Mouse (Mus musculus): ENCODE data around the gene Prim2. TPM values are rescaled to one million over a fixed set of nuclear protein-coding genes. Genes with fewer than 3 reads are reported as not detected.

Prim2 gene
- total RNA-seq, 1 experiment: 39.0 TPM

DNA sequence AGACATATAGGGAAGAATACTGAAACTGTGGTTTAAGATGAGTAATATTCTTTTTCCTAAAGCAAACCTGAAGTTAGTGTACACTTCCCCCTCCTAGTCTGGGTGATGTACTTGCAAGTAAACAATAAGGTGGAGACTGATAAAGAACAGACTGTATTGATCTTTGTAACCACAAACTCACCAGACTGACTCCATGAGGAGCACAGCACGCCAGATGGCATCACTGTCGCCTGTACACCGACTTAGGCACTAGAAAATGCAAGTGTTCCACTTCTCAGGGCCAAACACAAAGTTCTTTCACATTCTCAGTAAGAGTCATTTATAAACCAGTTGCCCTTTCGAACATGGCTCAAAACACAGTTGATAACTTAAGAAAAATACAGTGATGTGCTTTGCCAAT is 170.0 kb downstream of the Prim2 start:
- Histone ChIP-seq H3K4me1 (ENCODE audit: control insufficient read depth in 2 of 2, insufficient read depth in 2 of 2, low read length in 2 of 2, poor library complexity in 1 of 2) (peaks cover 3 to 4% of the 10 kb centered on the region in 2 experiments; a peak in 2 of 4 replicates), H3K9ac (ENCODE audit: insufficient read depth, low read depth, low read length, poor library complexity, severe bottlenecking) (no peak overlapping the region), H3K27ac (ENCODE audit: insufficient read depth, low read depth, low read length, poor library complexity, severe bottlenecking) (no peak overlapping the region), H3K36me3 (ENCODE audit: control insufficient read depth, insufficient read depth, low read length, poor library complexity, severe bottlenecking) (no peaks in the 10 kb centered on the region), H3K4me3 (ENCODE audit: insufficient read depth in 1 of 2, low read depth in 1 of 2, low read length in 2 of 2, poor library complexity in 1 of 2, severe bottlenecking in 1 of 2) (no peak overlapping the region), H3K9me3 (ENCODE audit: control insufficient read depth, insufficient read depth, low read depth, low read length) (no peaks in the 10 kb centered on the region)
- no peak for DNase-seq (ENCODE audit: low read depth, low spot score)
- TF ChIP-seq MAFK (IDR thresholded peaks at IDR 0.05; ENCODE audit: insufficient read depth, low read depth, low read length): no peak
- TF ChIP-seq ZC3H11A (IDR thresholded peaks at IDR 0.05; ENCODE audit: borderline replicate concordance, low read depth, low read length): no peak
- no peak for TF ChIP-seq HCFC1 (IDR thresholded peaks at IDR 0.05; ENCODE audit: borderline replicate concordance, insufficient read depth, low read length)
- TF ChIP-seq CHD2 (IDR thresholded peaks at IDR 0.05; ENCODE audit: low read depth, low read length): no peak
- no peak for TF ChIP-seq ZNF384 (IDR thresholded peaks at IDR 0.05; ENCODE audit: low read depth, low read length)
- in situ Hi-C loops (cut with MboI; ENCODE audit: low sequenced_read_pairs in 2 of 2, unreplicated experiment in 2 of 2): no loop called here

DNA sequence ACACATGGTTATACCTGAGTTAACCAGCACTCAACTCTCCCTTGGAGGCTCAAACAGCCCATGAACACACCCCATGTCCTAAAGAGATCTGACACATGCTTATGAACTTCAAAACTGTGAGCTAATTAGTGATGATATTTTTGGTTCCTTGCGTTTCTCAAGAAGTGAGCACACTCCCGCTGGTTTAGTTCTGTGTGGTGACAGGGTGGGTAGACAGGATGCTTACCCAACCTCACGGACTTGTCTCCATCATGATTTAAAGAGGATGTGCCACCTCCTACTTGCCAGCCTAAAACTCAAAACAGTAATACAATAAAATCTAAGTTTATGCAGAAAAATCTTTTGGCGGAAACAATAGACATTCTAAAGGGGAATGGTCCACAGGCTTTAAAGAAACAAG is 173.5 kb downstream of the Prim2 start:
- in situ Hi-C loops (cut with MboI; ENCODE audit: low sequenced_read_pairs in 2 of 2, unreplicated experiment in 2 of 2): no loop called here
- H3K4me3 ChIP-seq (ENCODE audit: insufficient read depth in 1 of 2, low read depth in 1 of 2, low read length in 2 of 2, poor library complexity in 1 of 2, severe bottlenecking in 1 of 2): no peak overlapping the region
- no peaks in the 10 kb centered on the region for H3K9me3 ChIP-seq (ENCODE audit: control insufficient read depth, insufficient read depth, low read depth, low read length)
- DNase-seq (ENCODE audit: low read depth, low spot score): no peak
- no peaks in the 10 kb centered on the region for H3K36me3 ChIP-seq (ENCODE audit: control insufficient read depth, insufficient read depth, low read length, poor library complexity, severe bottlenecking)
- peaks cover 3 to 4% of the 10 kb centered on the region in 2 experiments; a peak in 2 of 4 replicates for H3K4me1 ChIP-seq (ENCODE audit: control insufficient read depth in 2 of 2, insufficient read depth in 2 of 2, low read length in 2 of 2, poor library complexity in 1 of 2)
- H3K27ac ChIP-seq (ENCODE audit: insufficient read depth, low read depth, low read length, poor library complexity, severe bottlenecking): no peak overlapping the region
- H3K9ac ChIP-seq (ENCODE audit: insufficient read depth, low read depth, low read length, poor library complexity, severe bottlenecking): no peak overlapping the region
- TF ChIP-seq ZNF384 (IDR thresholded peaks at IDR 0.05; ENCODE audit: low read depth, low read length): no peak
- TF ChIP-seq ZC3H11A (IDR thresholded peaks at IDR 0.05; ENCODE audit: borderline replicate concordance, low read depth, low read length): no peak
- no peak for TF ChIP-seq MAFK (IDR thresholded peaks at IDR 0.05; ENCODE audit: insufficient read depth, low read depth, low read length)
- TF ChIP-seq CHD2 (IDR thresholded peaks at IDR 0.05; ENCODE audit: low read depth, low read length): no peak
- no peak for TF ChIP-seq HCFC1 (IDR thresholded peaks at IDR 0.05; ENCODE audit: borderline replicate concordance, insufficient read depth, low read length)

DNA sequence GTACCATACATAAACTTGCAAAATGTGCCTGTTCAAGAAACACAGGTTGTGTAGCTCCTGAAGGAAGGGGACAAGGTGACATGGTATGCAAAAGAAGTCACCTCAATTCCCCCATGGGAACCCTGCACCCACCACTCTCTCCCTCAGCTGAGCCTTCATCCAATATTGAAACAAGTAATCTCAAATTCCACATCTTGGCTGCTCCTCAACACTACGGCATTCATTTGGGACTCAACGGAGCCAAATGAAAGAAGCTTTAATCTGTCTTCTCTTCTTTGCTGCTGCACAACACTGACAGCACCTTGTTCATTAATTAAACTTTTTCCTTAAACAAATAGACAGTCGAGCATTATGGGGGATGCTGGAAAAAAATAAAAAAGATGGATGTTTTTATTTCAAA is 174.0 kb downstream of the Prim2 start:
- H3K4me3 ChIP-seq (ENCODE audit: insufficient read depth in 1 of 2, low read depth in 1 of 2, low read length in 2 of 2, poor library complexity in 1 of 2, severe bottlenecking in 1 of 2): no peak overlapping the region
- peaks cover 3 to 4% of the 10 kb centered on the region in 2 experiments; a peak in 2 of 4 replicates for H3K4me1 ChIP-seq (ENCODE audit: control insufficient read depth in 2 of 2, insufficient read depth in 2 of 2, low read length in 2 of 2, poor library complexity in 1 of 2)
- H3K9ac ChIP-seq (ENCODE audit: insufficient read depth, low read depth, low read length, poor library complexity, severe bottlenecking): no peak overlapping the region
- no peak for TF ChIP-seq MAFK (IDR thresholded peaks at IDR 0.05; ENCODE audit: insufficient read depth, low read depth, low read length)
- no peak overlapping the region for H3K27ac ChIP-seq (ENCODE audit: insufficient read depth, low read depth, low read length, poor library complexity, severe bottlenecking)
- H3K36me3 ChIP-seq (ENCODE audit: control insufficient read depth, insufficient read depth, low read length, poor library complexity, severe bottlenecking): no peaks in the 10 kb centered on the region
- no peak for DNase-seq (ENCODE audit: low read depth, low spot score)
- in situ Hi-C loops (cut with MboI; ENCODE audit: low sequenced_read_pairs in 2 of 2, unreplicated experiment in 2 of 2): no loop called here
- H3K9me3 ChIP-seq (ENCODE audit: control insufficient read depth, insufficient read depth, low read depth, low read length): no peaks in the 10 kb centered on the region

DNA sequence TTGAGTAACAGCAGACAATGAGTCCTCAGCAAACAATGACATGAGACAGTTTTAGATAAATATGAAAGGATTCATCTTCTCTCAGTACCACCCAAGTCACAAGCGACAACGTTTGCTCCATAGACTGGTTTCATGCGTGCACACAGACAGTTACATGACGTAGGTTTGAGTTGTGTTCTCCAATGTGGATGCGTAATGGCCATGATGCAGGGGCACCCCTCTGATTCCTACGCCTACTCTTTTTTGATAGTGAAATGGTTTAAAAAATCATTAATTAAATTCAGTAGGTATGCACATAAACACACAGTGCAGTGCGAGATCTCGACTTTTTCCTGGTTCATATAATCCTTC is 174.4 kb downstream of the Prim2 start:
- no peak for DNase-seq (ENCODE audit: low read depth, low spot score)
- in situ Hi-C loops (cut with MboI; ENCODE audit: low sequenced_read_pairs in 2 of 2, unreplicated experiment in 2 of 2): no loop called here
- Histone ChIP-seq H3K27ac (ENCODE audit: insufficient read depth, low read depth, low read length, poor library complexity, severe bottlenecking) (no peak overlapping the region), H3K4me1 (ENCODE audit: control insufficient read depth in 2 of 2, insufficient read depth in 2 of 2, low read length in 2 of 2, poor library complexity in 1 of 2) (peaks cover 3 to 4% of the 10 kb centered on the region in 2 experiments; a peak in 2 of 4 replicates), H3K36me3 (ENCODE audit: control insufficient read depth, insufficient read depth, low read length, poor library complexity, severe bottlenecking) (no peaks in the 10 kb centered on the region), H3K9me3 (ENCODE audit: control insufficient read depth, insufficient read depth, low read depth, low read length) (no peaks in the 10 kb centered on the region), H3K9ac (ENCODE audit: insufficient read depth, low read depth, low read length, poor library complexity, severe bottlenecking) (no peak overlapping the region), H3K4me3 (ENCODE audit: insufficient read depth in 1 of 2, low read depth in 1 of 2, low read length in 2 of 2, poor library complexity in 1 of 2, severe bottlenecking in 1 of 2) (no peak overlapping the region)
- TF ChIP-seq MAFK (IDR thresholded peaks at IDR 0.05; ENCODE audit: insufficient read depth, low read depth, low read length): no peak
- no peak for TF ChIP-seq CHD2 (IDR thresholded peaks at IDR 0.05; ENCODE audit: low read depth, low read length)
- no peak for TF ChIP-seq ZC3H11A (IDR thresholded peaks at IDR 0.05; ENCODE audit: borderline replicate concordance, low read depth, low read length)
- TF ChIP-seq ZNF384 (IDR thresholded peaks at IDR 0.05; ENCODE audit: low read depth, low read length): no peak
- no peak for TF ChIP-seq HCFC1 (IDR thresholded peaks at IDR 0.05; ENCODE audit: borderline replicate concordance, insufficient read depth, low read length)

DNA sequence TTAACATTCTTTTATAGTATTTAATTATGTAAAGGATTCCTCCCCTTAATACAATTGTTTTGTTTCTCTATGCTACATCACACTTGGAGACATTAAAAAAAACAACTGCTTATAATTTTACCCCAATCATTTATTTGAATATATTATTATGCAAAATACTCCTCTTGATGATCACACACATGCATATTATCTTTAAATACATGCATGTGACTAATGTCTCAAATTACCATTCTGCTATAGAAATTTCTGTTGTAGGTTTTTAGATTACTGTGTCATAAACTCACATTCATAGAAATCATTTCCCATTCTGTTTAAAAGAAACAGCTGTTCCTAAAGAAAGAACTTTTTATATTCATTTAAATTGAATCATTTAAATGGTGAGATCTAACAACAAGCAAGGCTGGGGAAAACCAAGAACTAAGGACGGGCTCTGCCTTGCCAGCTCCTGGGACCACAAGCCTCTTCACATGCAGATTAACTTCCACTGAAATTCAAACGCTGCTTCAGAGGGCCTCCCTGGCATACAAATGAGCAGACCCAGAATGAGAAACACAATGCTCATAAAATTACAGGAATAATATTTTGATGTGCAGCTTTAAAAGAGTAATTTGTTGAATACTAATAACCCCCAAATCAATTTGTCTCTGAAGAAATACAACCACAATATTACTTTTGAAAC is 174.9 kb downstream of the Prim2 start:
- H3K4me3 ChIP-seq (ENCODE audit: insufficient read depth in 1 of 2, low read depth in 1 of 2, low read length in 2 of 2, poor library complexity in 1 of 2, severe bottlenecking in 1 of 2): no peak overlapping the region
- H3K27ac ChIP-seq (ENCODE audit: insufficient read depth, low read depth, low read length, poor library complexity, severe bottlenecking): no peak overlapping the region
- H3K9ac ChIP-seq (ENCODE audit: insufficient read depth, low read depth, low read length, poor library complexity, severe bottlenecking): no peak overlapping the region

More for the DNA sequence above, 174.9 kb downstream of the Prim2 start:
- Histone ChIP-seq H3K4me1 (ENCODE audit: control insufficient read depth in 2 of 2, insufficient read depth in 2 of 2, low read length in 2 of 2, poor library complexity in 1 of 2) (peaks cover 3 to 4% of the 10 kb centered on the region in 2 experiments; a peak in 2 of 4 replicates), H3K36me3 (ENCODE audit: control insufficient read depth, insufficient read depth, low read length, poor library complexity, severe bottlenecking) (no peaks in the 10 kb centered on the region), H3K9me3 (ENCODE audit: control insufficient read depth, insufficient read depth, low read depth, low read length) (no peaks in the 10 kb centered on the region)
- in situ Hi-C loops (cut with MboI; ENCODE audit: low sequenced_read_pairs in 2 of 2, unreplicated experiment in 2 of 2): no loop called here
- no peak for DNase-seq (ENCODE audit: low read depth, low spot score)
- TF ChIP-seq ZC3H11A (IDR thresholded peaks at IDR 0.05; ENCODE audit: borderline replicate concordance, low read depth, low read length): no peak
- TF ChIP-seq HCFC1 (IDR thresholded peaks at IDR 0.05; ENCODE audit: borderline replicate concordance, insufficient read depth, low read length): no peak
- TF ChIP-seq MAFK (IDR thresholded peaks at IDR 0.05; ENCODE audit: insufficient read depth, low read depth, low read length): no peak
- TF ChIP-seq ZNF384 (IDR thresholded peaks at IDR 0.05; ENCODE audit: low read depth, low read length): no peak
